11 mouse cellular contexts compared by ENCODE assay signal in genomic region chr11:101963043-101963442, GRCm38 (mm10). TPM values are rescaled to one million over a fixed set of nuclear protein-coding genes. Genes with fewer than 3 reads are reported as not detected.
DNase-seq lines count a peak whose midpoint lies in the region; ATAC-seq lines count a peak whose summit lies in the region.
"Had no signal": no experiment of that assay in that cellular context is flagged by ENCODE, and none has a peak within 500 bp of the region (broad histone marks: within the 10 kb centered on the region; RNA-seq: fewer than 3 reads in every experiment).

No protein-coding gene starts in this region.

- H3K4me1 ChIP-seq in heart, embryonic 14.5 days (ENCODE audit: control insufficient read depth in 2 of 2, insufficient read depth in 2 of 2, low read length in 2 of 2), result peaks cover 13 to 26% of the 10 kb centered on the region in 2 experiments
- peaks cover 62% of the 10 kb centered on the region for H3K4me1 ChIP-seq in embryonic facial prominence, embryonic 10.5 days
- peaks cover 11% of the 10 kb centered on the region for H3K4me1 ChIP-seq in hindbrain, embryonic 11.5 days (replicated peaks; ENCODE audit: control insufficient read depth, insufficient read depth, low read length)
- H3K4me1 ChIP-seq in midbrain, embryonic 10.5 days, result peaks cover 55% of the 10 kb centered on the region

- peaks cover 54% of the 10 kb centered on the region for H3K27me3 ChIP-seq in heart, embryonic 14.5 days (ENCODE audit: control insufficient read depth, insufficient read depth, low read length)
- H3K27me3 ChIP-seq in embryonic facial prominence, embryonic 10.5 days (replicated peaks; ENCODE audit: low read depth, poor library complexity, severe bottlenecking), result peaks cover 98% of the 10 kb centered on the region
- peaks cover 52% of the 10 kb centered on the region for H3K27me3 ChIP-seq in hindbrain, embryonic 11.5 days (ENCODE audit: control insufficient read depth, insufficient read depth, low read length)
- peaks cover 98% of the 10 kb centered on the region for H3K27me3 ChIP-seq in midbrain, embryonic 10.5 days (ENCODE audit: low read depth, poor library complexity, severe bottlenecking)

- no peak for ATAC-seq in heart, embryonic 14.5 days (ENCODE audit: insufficient number of reproducible peaks, insufficient read depth, low FRiP score, low read depth)
- no peak for ATAC-seq in hindbrain, embryonic 11.5 days (ENCODE audit: low FRiP score)

- H3K4me2 ChIP-seq in heart, embryonic 14.5 days (ENCODE audit: low read length), result peak overlapping the region; percentile 95
- H3K4me2 ChIP-seq in hindbrain, embryonic 11.5 days (replicated peaks; ENCODE audit: low read depth, low read length), result peak overlapping the region; percentile 90; the same call in 1 of the 2 replicates

- 4% methylated on average over 11 of the region's 11 CpGs for WGBS in heart, embryonic 14.5 days
- 2% methylated on average over 11 of the region's 11 CpGs for WGBS in embryonic facial prominence, embryonic 10.5 days
- WGBS in hindbrain, embryonic 11.5 days, result 3% methylated on average over 11 of the region's 11 CpGs
- 6% methylated on average over 11 of the region's 11 CpGs for WGBS in midbrain, embryonic 10.5 days

- H3K27ac ChIP-seq in heart, embryonic 14.5 days (replicated peaks in 1 of 2; ENCODE audit: control insufficient read depth in 1 of 2, insufficient read depth in 1 of 2, low read depth in 2 of 2, low read length in 2 of 2), result peak overlapping the region in 1 of 2 experiments; percentile 46; a peak in 2 of 4 replicates
- H3K27ac ChIP-seq in embryonic facial prominence, embryonic 10.5 days (replicated peaks), result no peak overlapping the region
- H3K27ac ChIP-seq in hindbrain, embryonic 11.5 days (ENCODE audit: low read depth, low read length), result no peak overlapping the region
- peak overlapping the region; percentile 85; the same call in 1 of the 2 replicates for H3K27ac ChIP-seq in midbrain, embryonic 10.5 days (replicated peaks)
- H3K27ac ChIP-seq: macrophage had no signal

- H3K9me3 ChIP-seq in heart, embryonic 14.5 days (ENCODE audit: control insufficient read depth, low read length), result no peaks in the 10 kb centered on the region
- H3K9me3 ChIP-seq in embryonic facial prominence, embryonic 10.5 days, result no peaks in the 10 kb centered on the region
- H3K9me3 ChIP-seq in hindbrain, embryonic 11.5 days (ENCODE audit: control insufficient read depth, low read length), result no peaks in the 10 kb centered on the region
- H3K9me3 ChIP-seq in midbrain, embryonic 10.5 days (replicated peaks), result no peaks in the 10 kb centered on the region

- peak overlapping the region; percentile 50 to 60 for H3K4me3 ChIP-seq in heart, embryonic 14.5 days (ENCODE audit: control insufficient read depth in 1 of 2, insufficient read depth in 1 of 2, low read depth in 1 of 2, low read length in 2 of 2)
- H3K4me3 ChIP-seq in embryonic facial prominence, embryonic 10.5 days, result peak overlapping the region; percentile 63
- peak overlapping the region; percentile 50; the same call in 1 of the 2 replicates for H3K4me3 ChIP-seq in hindbrain, embryonic 11.5 days (ENCODE audit: low read depth, low read length)
- H3K4me3 ChIP-seq in midbrain, embryonic 10.5 days, result peak overlapping the region; percentile 75

- no peaks in the 10 kb centered on the region for H3K36me3 ChIP-seq in heart, embryonic 14.5 days (ENCODE audit: control insufficient read depth, insufficient read depth, low read length)
- H3K36me3 ChIP-seq in embryonic facial prominence, embryonic 10.5 days (replicated peaks), result no peaks in the 10 kb centered on the region
- no peaks in the 10 kb centered on the region for H3K36me3 ChIP-seq in hindbrain, embryonic 11.5 days (ENCODE audit: control insufficient read depth, insufficient read depth, low read length)
- H3K36me3 ChIP-seq in midbrain, embryonic 10.5 days, result no peaks in the 10 kb centered on the region

- DNase-seq in heart, adult 18-20 months, result no peak
- peak; percentile 40 for DNase-seq in embryonic facial prominence, embryonic 10.5 days (ENCODE audit: low spot score)
- no peak for DNase-seq in hindbrain, embryonic 11.5 days (ENCODE audit: low spot score)
- peak; percentile 54 for DNase-seq in midbrain, embryonic 10.5 days (ENCODE audit: low spot score)
- DNase-seq in T-cell, adult 2 months (ENCODE audit: low spot score), result no peak
- DNase-seq in c-Kit-positive CD71-positive TER-119-positive erythroid progenitor cells, embryonic 14.5 days (ENCODE audit: low spot score), result no peak
- no peak for DNase-seq in adrenal gland, adult 2 months

- peak overlapping the region; percentile 74 for H3K9ac ChIP-seq in heart, embryonic 14.5 days (ENCODE audit: low read length)
- no peak overlapping the region for H3K9ac ChIP-seq in hindbrain, embryonic 11.5 days (ENCODE audit: low read depth, low read length)

RNA-seq across cellular contexts. Expression of gene Sost, which starts 3.8 kb away (rescaled TPM):
- polyA plus RNA-seq in heart, embryonic 14.5 days (2014; fragmentation: Nextera tagmentation; extraction: Ambion mirVana), result 0.12 and 0.55 TPM in 2 replicates
- total RNA-seq in heart, adult 18-20 months (2021), result 1 to 10 TPM; 1.9 to 2.0 TPM
- polyA plus RNA-seq in embryonic facial prominence, embryonic 10.5 days (2016; fragmentation: Nextera tagmentation; extraction: Ambion mirVana), result 0.20 and 0.30 TPM in 2 replicates
- polyA plus RNA-seq in hindbrain, embryonic 11.5 days (2014; fragmentation: Nextera tagmentation; extraction: Ambion mirVana), result 0.11 and 0.31 TPM in 2 replicates
- polyA plus RNA-seq in midbrain, embryonic 10.5 days (2016; fragmentation: Nextera tagmentation; extraction: Ambion mirVana), result 0.25 and 0.26 TPM in 2 replicates
- not detected for total RNA-seq in adrenal gland, adult 2 months (2021)
- polyA plus RNA-seq in adrenal gland, adult 2 months (2012; rRNA removed), result 0.39 and 0.41 TPM in 2 replicates
- total RNA-seq: adrenal gland, postnatal 25 days; CH12.LX had no signal
- polyA plus RNA-seq: macrophage had no signal

RNA-seq across cellular contexts. Expression of gene Cfap97d1, which starts 21.0 kb away (rescaled TPM):
- polyA plus RNA-seq in heart, embryonic 14.5 days (2014; fragmentation: Nextera tagmentation; extraction: Ambion mirVana), result not detected in 2 replicates
- not detected for total RNA-seq in heart, adult 18-20 months (2021)
- not detected in 2 replicates for polyA plus RNA-seq in embryonic facial prominence, embryonic 10.5 days (2016; fragmentation: Nextera tagmentation; extraction: Ambion mirVana)
- polyA plus RNA-seq in hindbrain, embryonic 11.5 days (2014; fragmentation: Nextera tagmentation; extraction: Ambion mirVana), result not detected in 2 replicates
- polyA plus RNA-seq in midbrain, embryonic 10.5 days (2016; fragmentation: Nextera tagmentation; extraction: Ambion mirVana), result not detected in 2 replicates
- not detected for total RNA-seq in adrenal gland, adult 2 months (2021)
- polyA plus RNA-seq in adrenal gland, adult 2 months (2012; rRNA removed), result not detected in 2 replicates
- total RNA-seq: adrenal gland, postnatal 25 days; CH12.LX had no signal
- polyA plus RNA-seq: macrophage had no signal

RNA-seq across cellular contexts. Expression of gene Dusp3, which starts 23.8 kb away (rescaled TPM):
- polyA plus RNA-seq in heart, embryonic 14.5 days (2014; fragmentation: Nextera tagmentation; extraction: Ambion mirVana), result 56.4 and 58.9 TPM in 2 replicates
- 100 to 1,000 TPM; 107 to 117 TPM for total RNA-seq in heart, adult 18-20 months (2021)
- 11.0 and 11.7 TPM in 2 replicates for polyA plus RNA-seq in embryonic facial prominence, embryonic 10.5 days (2016; fragmentation: Nextera tagmentation; extraction: Ambion mirVana)
- 11.4 and 12.1 TPM in 2 replicates for polyA plus RNA-seq in hindbrain, embryonic 11.5 days (2014; fragmentation: Nextera tagmentation; extraction: Ambion mirVana)
- 12.2 and 13.1 TPM in 2 replicates for polyA plus RNA-seq in midbrain, embryonic 10.5 days (2016; fragmentation: Nextera tagmentation; extraction: Ambion mirVana)
- total RNA-seq in adrenal gland, adult 2 months (2021), result 100 to 1,000 TPM in 1 of 2 experiments, 10 to 100 TPM in 1; 89.8 to 151 TPM
- 189 and 210 TPM in 2 replicates for polyA plus RNA-seq in adrenal gland, adult 2 months (2012; rRNA removed)

Comparison
In these comparisons a context has a peak if more than half of its experiments do, and no peak if none do; other contexts are left out.
1. DNase-seq: peak in embryonic facial prominence, embryonic 10.5 days (single experiment) and midbrain, embryonic 10.5 days (single experiment); none in heart, adult 18-20 months (0 of 2), hindbrain, embryonic 11.5 days (single experiment), T-cell, adult 2 months (single experiment), c-Kit-positive CD71-positive TER-119-positive erythroid progenitor cells, embryonic 14.5 days (single experiment) and adrenal gland, adult 2 months (single experiment).
2. Peak in every context shown above with its lines, with median percentiles within 50 percentile points of each other: H3K4me3 ChIP-seq.